Mouse (Mus musculus): ENCODE data around the gene Macrod2.

Gene Macrod2

GRCm38 (mm10) chr2:140913679-140914412 lies 518.7 kb downstream of the Macrod2 start:
- no peak for DNase-seq

GRCm38 (mm10) chr2:140926922-140927321 lies 531.8 kb downstream of the Macrod2 start:
- no peak for DNase-seq

- no peak for DNase-seq
Observed at GRCm38 (mm10) chr2:140934483-140934882, 539.4 kb downstream of the Macrod2 start.

GRCm38 (mm10) chr2:140949461-140949860 lies 554.4 kb downstream of the Macrod2 start:
- peak; percentile 76 for DNase-seq

GRCm38 (mm10) chr2:140959246-140959645 lies 564.1 kb downstream of the Macrod2 start:
- no peak for DNase-seq

- no peak for DNase-seq
Observed at GRCm38 (mm10) chr2:140970181-140970580, 575.1 kb downstream of the Macrod2 start.

GRCm38 (mm10) chr2:140971845-140972244 lies 576.7 kb downstream of the Macrod2 start:
- no peak for DNase-seq

- no peak for DNase-seq
Observed at GRCm38 (mm10) chr2:140985670-140986372, 590.7 kb downstream of the Macrod2 start.

GRCm38 (mm10) chr2:141003846-141004245 lies 608.7 kb downstream of the Macrod2 start:
- no peak for DNase-seq

- DNase-seq: no peak
Observed at GRCm38 (mm10) chr2:141004326-141004725, 609.2 kb downstream of the Macrod2 start.

GRCm38 (mm10) chr2:141005616-141006015 lies 610.5 kb downstream of the Macrod2 start:
- no peak for DNase-seq

- no peak for DNase-seq
Observed at GRCm38 (mm10) chr2:141007725-141008124, 612.6 kb downstream of the Macrod2 start.

GRCm38 (mm10) chr2:141008458-141008857 lies 613.3 kb downstream of the Macrod2 start:
- DNase-seq: no peak

GRCm38 (mm10) chr2:141013443-141014165 lies 618.5 kb downstream of the Macrod2 start:
- DNase-seq: peak; percentile 13

GRCm38 (mm10) chr2:141022971-141023370 lies 627.9 kb downstream of the Macrod2 start:
- peak; percentile 4 for DNase-seq

GRCm38 (mm10) chr2:141023916-141024315 lies 628.8 kb downstream of the Macrod2 start:
- no peak for DNase-seq

- DNase-seq: no peak
Observed at GRCm38 (mm10) chr2:141024316-141025043, 629.4 kb downstream of the Macrod2 start.

GRCm38 (mm10) chr2:141056685-141057454 lies 661.8 kb downstream of the Macrod2 start:
- DNase-seq: no peak

- DNase-seq: no peak
Observed at GRCm38 (mm10) chr2:141057455-141057833, 662.3 kb downstream of the Macrod2 start.

- DNase-seq: no peak
Observed at GRCm38 (mm10) chr2:141073981-141074855, 679.1 kb downstream of the Macrod2 start.

- DNase-seq: no peak
Observed at GRCm38 (mm10) chr2:141078221-141078620, 683.1 kb downstream of the Macrod2 start.

Data from cerebellum, adult 11 months (tissue).